Mouse (Mus musculus) cerebellum, adult 2 months (tissue): ENCODE data around the gene Pin1.

Experiments used
- CTCF ChIP-seq: fragments of 200-500 bp; IDR thresholded peaks from 2 replicates; pipeline ENCODE4 v1.5.1; 2011; ENCODE audit warnings: low read depth, mild to moderate bottlenecking, control low read depth, low read length, moderate library complexity, borderline replicate concordance; ENCODE audit not compliant: insufficient read depth
- POLR2A ChIP-seq: fragments of 200-500 bp; IDR thresholded peaks from 2 replicates; pipeline ENCODE4 v1.6.1; 2011; ENCODE audit warnings: low read length, control low read depth, borderline replicate concordance; ENCODE audit not compliant: insufficient read depth

GRCm38 (mm10) chr9:20631332-20631731 lies 20.6 kb upstream of the Pin1 start:
- TF ChIP-seq POLR2A = no peak
- no peak for TF ChIP-seq CTCF
